Mouse (Mus musculus): Measurements from ENCODE around the gene Slc6a11.

Slc6a11 gene

GRCm38 (mm10) chr6:114131122-114131872 lies at the start of gene Slc6a11:
Slc6a11 (plus strand) TSS chr6:114131241.
- no peak for DNase-seq

DNA sequence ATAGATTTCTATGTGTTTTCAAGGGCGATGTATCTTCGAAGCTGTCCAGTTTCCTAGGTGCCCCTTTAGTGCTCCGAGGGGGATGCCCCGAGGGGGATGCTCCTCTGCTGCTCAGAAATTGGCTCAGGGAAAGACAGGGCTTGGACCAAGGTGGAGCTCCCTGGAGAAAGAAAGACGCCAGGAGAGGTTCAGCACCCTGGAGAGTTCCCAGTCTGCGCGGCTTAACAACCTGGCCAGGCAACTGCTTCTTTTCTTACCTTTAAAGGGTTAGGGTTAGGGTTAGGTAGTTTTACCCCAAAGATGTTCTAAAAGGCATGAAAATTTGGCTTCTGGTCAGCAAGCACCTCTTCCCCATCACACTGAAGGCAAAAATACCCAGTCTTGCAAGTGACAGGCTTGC lies 43.9 kb upstream of the Slc6a11 start:
- no peak for DNase-seq

- DNase-seq = peak; percentile 77
These were observed 41.4 kb upstream of the Slc6a11 start for GRCm38 (mm10) chr6:114089626-114090025.

DNA sequence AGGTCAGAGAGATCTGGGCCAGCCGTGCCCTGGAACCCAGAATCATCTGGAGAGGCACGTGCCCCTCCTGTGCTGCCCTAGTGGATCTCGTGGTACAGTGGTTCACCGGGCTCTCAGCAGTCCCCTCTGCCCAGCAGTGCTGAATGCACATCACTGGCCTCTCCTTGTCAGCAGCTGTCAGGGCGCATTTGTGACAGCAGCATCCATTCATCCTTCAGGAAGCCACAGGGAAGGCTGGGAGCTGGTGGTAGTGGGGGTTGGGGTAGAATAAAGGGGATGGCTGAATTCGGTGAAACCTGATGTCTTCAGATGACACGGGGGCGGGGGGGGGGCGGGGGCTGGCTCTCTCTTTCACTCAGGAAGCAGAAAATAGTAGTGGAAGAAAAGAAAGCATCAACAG lies 38.8 kb upstream of the Slc6a11 start:
- no peak for DNase-seq

DNA sequence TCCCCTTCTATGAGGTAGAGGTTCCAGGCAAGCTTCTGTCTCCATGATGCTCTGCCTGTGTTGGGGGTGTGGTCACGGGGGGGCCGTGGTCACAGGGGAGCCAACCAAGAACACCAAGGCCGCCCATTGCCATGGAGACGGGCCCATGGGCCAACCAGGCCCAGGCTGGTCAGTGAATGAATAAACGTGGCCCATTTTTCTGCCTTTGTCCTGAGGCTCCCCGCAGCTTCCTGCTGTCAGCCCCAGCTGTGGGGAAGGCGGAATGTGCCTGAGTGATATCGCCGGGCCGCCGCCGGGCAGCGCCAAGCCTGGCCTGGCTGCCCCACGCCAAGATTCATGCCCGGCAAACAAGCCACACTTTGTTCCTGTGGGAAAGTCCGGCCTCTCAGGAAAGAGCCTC lies 36.8 kb upstream of the Slc6a11 start:
- DNase-seq = no peak

DNA sequence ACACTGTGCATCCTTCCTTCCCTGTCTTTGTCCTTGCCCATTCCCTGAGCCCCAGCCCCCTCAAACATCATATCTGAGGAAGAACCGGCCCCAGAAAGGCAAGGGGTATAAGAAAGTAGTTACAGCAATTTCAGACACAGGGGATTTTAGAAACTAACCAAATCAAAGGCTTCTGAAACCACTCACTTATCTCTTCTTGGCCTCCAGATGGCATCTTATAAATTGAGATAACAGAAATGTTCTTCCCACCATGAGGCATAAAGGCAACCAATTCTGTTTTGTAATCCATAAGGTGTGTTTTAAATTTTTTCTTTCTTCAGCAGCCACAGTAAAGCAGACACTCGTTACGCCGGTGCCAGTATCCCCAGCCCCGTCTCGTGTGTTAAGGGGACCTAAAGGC lies 34.5 kb upstream of the Slc6a11 start:
- no peak for DNase-seq

- no peak for DNase-seq
These were observed 29.1 kb upstream of the Slc6a11 start for GRCm38 (mm10) chr6:114101923-114102322.

- no peak for DNase-seq
These were observed 11.5 kb upstream of the Slc6a11 start for GRCm38 (mm10) chr6:114119507-114119906.

DNA sequence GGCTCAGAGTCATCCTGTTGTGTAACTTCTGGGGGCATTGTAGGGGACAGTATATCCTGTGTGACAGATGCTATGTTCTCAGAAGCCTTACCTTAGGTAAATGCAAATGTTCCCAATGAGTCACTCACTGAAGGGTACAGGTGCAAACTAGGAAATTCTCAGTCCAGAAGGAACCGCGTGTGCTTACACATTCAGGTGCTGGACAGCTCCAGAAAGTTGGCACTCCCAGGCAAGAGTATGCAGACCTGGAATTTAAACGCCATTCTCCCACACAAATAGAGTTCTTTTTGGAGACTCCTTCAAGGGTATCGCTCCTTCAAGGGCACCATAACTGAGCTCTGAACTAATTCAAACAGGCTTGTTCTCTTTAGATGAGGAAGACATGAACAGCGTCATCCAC lies 5.5 kb upstream of the Slc6a11 start:
- DNase-seq = no peak

DNA sequence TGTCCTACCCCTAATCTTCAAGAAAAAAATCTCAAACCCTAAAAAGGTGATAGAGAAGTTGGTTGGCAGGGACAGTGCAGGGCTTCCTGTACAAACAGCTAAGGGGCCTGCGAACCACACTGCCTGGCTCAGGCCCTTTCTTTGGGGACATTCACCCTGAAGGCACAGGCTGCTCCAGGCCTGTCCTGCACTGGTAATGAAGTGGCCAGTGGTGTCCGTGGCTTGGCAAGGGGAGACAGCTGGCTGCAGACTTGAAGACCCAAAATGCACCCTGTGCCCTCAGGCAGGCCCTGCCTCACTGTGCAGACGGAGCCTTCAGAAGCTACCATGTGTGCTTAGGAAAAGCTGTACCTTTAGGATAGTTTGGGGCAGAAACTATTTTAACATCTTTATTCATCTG lies 1.4 kb downstream of the Slc6a11 start:
- DNase-seq = no peak

- DNase-seq = no peak
These were observed 1.9 kb downstream of the Slc6a11 start for GRCm38 (mm10) chr6:114132916-114133315.

DNA sequence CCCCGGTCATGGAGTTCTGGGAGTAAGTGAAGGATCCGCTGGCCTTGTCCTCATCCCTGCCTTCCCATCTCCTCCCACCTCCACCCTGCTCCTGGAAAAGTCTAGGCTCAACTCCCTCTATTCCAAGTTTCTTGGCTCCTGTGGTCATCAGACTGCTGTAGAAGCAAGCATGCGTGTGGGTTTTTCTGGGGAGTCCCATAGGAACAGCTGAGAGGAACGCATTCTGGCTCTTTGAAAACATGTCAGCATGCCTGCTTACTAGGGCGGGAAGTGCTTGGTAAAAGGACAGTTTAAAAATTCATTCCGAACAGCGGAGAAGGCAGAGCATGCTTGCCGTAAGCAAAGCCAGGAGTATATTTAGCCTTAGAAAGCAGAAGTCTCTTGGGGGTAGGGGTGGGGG lies 7.9 kb downstream of the Slc6a11 start:
- no peak for DNase-seq

DNA sequence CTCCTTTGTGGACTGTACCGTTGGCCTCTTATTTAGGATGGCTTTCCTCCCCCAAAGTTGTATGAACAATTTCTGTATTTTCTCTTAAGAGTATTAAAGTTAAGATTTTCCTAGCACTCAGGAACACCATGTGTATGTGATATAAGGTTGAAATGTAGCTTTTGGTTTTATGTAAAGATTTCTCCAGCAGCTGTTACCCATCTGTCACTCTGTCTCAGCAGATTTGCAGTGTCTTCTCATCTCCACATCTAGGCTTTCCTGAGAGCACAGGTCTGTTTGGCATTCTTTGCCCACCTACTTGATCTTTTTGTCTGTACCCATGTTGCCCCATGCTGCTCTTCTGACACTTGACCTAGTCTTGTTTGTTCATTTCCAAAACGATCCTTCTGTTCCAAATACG lies 10.4 kb downstream of the Slc6a11 start:
- no peak for DNase-seq

DNA sequence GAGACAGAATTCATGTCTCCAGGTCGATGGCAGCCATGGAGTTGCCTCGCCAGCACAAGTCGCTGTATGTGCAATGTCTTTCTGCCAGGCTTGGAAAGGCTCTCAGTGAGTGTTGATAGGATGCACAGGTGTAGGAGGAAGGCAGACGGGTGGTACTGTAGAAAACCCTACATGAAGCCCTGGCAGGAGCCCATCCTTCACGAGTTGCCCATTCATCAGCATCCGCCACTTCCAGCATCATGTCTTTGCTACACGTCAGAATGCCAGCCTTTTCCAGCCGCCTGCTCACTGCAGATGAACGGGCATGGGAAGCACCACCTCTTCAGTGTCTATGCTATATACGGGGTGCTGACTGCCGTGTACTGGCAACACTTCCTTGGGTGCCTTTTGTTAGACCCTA lies 11.4 kb downstream of the Slc6a11 start:
- DNase-seq = no peak

- no peak for DNase-seq
These were observed 12.5 kb downstream of the Slc6a11 start for GRCm38 (mm10) chr6:114143544-114143943.

DNA sequence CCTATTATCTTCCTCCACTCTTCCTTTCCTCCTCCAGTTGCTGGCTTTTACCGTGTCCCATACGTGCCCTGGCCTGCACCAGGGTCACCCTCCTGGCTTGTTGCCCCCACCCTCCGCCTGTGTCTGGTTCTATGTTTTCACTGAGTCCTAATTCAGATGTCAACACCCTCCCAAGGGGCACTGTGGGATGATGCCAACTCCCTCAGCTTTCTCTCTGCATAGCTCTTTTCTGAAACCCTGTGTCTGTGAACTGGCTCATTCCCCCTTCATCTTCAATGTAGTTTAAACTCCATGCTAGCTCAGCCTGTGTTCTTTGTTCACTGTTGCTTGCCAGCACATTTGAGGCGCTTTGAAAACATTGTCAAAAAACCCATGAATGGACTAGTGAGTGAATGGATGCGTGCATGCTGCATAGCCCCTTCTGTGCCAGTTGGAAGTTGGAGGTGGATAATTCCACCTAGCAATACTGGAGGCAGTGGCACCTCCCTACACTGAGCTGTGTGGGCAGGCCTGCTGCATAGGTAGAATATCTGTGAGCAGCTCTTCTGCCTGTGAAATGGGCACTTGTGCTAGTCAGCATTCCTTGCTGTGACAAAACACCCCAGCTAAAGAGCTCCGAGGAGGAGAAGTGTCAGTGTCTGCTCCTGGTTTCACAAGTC lies 13.5 kb downstream of the Slc6a11 start:
- no peak for DNase-seq

GRCm38 (mm10) chr6:114145650-114146329 lies 14.7 kb downstream of the Slc6a11 start:
- no peak for DNase-seq

DNA sequence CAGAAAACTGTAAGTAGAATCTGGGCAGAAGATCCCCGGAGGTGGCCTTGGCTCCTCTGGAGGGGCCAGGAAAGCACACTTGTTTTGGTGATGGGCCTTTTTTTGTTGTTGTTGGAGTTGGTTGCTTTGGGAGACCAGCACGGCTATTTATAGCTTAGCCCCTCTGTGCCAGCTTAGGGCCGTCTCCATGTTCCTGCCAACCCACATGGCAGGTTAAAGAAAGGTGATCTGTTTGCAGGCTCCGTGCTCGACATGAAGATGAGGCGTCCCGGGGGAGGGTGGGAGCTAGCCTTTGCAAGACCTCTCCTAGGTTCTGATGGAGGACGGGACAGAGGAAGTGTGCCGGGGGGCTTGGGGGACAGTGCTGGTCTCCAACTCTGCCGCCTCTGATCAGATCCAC lies 24.7 kb downstream of the Slc6a11 start:
- no peak for DNase-seq

DNA sequence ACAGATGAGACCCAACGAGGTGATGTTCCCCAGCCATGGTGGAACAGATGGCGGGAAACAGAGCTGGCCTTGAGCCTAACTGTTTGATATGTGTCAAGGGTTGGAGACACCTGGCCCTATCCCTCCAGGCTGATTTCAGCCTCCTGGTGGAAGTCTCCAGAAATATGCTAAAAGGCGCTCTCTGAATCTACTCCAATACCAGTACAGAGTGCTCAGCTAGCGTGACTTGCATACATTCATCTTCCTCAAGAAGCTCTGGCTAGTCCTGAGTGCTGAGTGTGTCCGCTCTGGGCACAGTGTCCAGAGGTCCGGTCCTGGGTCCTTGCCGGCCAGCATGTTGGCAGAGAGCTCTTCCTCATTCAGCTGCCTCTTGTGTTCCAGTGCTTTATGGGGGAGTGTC lies 27.8 kb downstream of the Slc6a11 start:
- peak; percentile 51 for DNase-seq

DNA sequence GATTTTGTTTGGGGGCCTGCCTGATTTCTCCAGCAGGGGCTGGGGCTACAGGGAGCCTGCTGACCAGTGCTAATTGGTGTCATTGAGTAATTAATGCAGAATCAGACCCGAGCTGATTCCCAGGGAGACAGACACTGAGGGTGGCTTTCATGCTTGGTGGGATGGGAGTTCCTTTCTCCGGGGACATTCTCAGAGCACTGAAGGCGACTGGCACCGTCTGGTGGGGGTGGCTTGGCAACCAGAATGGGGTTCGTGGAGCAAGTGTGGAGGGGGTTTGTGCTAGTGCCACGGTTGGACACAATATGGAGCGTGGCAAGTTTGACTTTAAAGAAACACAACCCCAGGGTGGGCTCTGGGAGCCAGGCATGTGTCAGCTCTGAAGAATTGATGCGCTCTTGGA lies 29.7 kb downstream of the Slc6a11 start:
- DNase-seq = no peak

DNA sequence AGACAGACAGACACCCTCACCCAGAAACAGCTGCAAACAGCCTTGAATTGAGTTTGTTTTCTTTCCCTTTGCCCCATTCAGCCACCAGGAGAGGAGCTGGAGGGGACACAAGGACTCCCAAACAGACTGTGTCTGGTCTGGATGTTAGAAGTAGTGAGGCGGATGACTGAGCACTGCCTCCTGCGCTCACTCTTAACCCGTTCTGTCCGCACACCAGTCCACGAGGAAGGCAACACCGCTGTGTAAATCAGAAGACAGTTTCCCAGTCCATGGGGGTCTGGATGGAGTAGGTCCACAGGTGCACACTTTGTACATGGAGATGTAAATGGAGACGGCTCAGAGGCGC lies 43.0 kb downstream of the Slc6a11 start:
- no peak for DNase-seq

DNA sequence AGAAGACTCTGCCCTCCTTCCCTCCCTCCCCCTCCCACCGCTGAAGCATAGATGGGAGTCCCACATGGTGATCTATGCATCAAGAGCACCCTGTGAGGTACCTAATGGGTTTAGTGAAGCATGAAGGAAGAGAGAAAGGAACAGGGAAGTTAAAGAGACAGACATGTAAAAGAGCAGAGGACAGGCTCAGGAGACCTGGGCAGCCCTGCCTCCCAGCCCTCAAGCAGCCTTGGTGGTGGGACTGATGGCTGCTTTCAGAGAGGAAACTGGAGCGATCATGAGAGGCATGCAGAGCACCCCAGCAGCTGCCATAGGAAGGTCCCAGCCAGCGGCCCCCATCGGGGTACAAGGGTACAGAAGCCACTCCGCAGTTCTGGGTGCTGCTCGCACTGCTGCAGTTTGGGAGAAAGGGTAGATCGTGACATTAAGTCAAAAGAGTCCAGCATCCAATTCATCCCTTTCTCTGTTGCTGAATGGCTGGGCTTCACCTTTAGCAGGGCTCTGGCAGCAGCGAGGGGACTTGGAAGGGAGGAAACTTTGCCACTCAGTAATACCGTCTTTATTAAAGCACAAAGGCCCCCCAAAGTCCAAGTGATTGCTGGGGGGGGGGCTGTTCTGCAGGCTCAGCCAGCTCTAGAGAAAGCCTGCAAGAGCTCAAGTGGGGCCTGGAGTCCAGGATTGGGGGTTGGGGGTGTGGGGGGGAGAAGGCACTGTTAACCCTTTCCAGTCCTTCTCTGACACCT lies 43.5 kb downstream of the Slc6a11 start:
- DNase-seq = no peak

DNA sequence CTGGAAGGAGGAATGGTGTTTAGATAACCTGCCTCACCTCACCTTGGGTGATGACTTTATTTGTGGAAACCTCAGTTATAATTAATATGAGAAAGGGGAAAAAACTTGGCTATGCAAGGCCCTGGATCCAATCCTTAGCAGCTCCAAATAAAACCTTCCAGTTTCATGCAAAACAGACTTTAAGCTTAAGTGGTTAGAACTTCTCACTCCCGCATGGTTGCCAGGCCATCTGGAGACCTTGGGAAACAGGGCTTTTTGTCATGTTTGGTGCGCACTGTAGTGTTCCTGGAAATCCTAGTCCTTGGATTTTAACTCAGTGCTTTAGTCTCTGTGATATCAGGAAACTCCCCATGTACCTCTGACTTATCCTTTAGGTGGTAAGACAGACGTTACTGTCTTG lies 47.1 kb downstream of the Slc6a11 start:
- no peak for DNase-seq

All from cerebellum, adult 9-10 months (tissue).